Mouse (Mus musculus): ENCODE data around the gene Snap25.

DNA sequence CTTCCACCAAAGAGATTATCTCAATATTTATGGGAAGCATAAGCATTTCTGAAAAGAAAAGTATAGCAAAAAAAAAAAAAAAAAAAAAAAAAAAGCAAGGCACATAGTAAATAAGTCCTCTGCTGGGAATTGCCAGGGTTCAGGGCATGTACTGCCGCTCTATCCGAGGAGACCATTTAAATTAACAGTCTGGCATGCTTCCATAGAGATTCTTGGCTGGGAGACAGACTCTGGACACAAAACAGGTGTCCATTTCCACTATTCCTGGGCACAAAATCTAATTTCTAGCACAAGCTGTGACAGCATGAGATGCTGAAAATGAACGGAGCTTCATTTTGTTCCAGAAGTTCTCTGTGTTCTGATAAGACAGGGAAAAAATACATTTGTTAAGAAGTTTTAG, 27.1 kb upstream of the Snap25 start:
- TF ChIP-seq CHD2 (IDR thresholded peaks at IDR 0.05; ENCODE audit: low read depth, low read length) (no peak), MAFK (IDR thresholded peaks at IDR 0.05; ENCODE audit: insufficient read depth, low read depth, low read length) (no peak), HCFC1 (IDR thresholded peaks at IDR 0.05; ENCODE audit: borderline replicate concordance, insufficient read depth, low read length) (no peak), ZNF384 (IDR thresholded peaks at IDR 0.05; ENCODE audit: low read depth, low read length) (no peak)
